Mouse (Mus musculus): ENCODE measurements around the gene Stpg1. TPM values are rescaled to one million over a fixed set of nuclear protein-coding genes. Genes with fewer than 3 reads are reported as not detected.

Stpg1 gene
- total RNA-seq, 2 experiments from 2014 or later: not detected

- intact Hi-C loops (cut with DNase I): no loop called here
- TF ChIP-seq CTCF (IDR thresholded peaks at IDR 0.05): no peak
- peak overlapping the region; percentile 8; the same call in 1 of the 2 replicates for H3K27ac ChIP-seq
- DNase-seq: peak; percentile 46
- peak overlapping the region; percentile 60 for H3K4me3 ChIP-seq
Observed at GRCm38 (mm10) chr4:135545080-135545511, 50.5 kb downstream of the Stpg1 start.

GRCm38 (mm10) chr4:135546008-135546407, 51.4 kb downstream of the Stpg1 start:
- intact Hi-C loops (cut with DNase I): no loop called here
- TF ChIP-seq CTCF (IDR thresholded peaks at IDR 0.05): no peak
- no peak for DNase-seq
- H3K27ac ChIP-seq: no peak overlapping the region
- no peak overlapping the region for H3K4me3 ChIP-seq

GRCm38 (mm10) chr4:135546793-135547192, 52.2 kb downstream of the Stpg1 start:
- DNase-seq: no peak
- no peak overlapping the region for H3K4me3 ChIP-seq
- no peak for TF ChIP-seq CTCF (IDR thresholded peaks at IDR 0.05)
- intact Hi-C loops (cut with DNase I): no loop called here
- no peak overlapping the region for H3K27ac ChIP-seq

GRCm38 (mm10) chr4:135547551-135547950, 53.0 kb downstream of the Stpg1 start:
- intact Hi-C loops (cut with DNase I): no loop called here
- H3K4me3 ChIP-seq: no peak overlapping the region
- H3K27ac ChIP-seq: no peak overlapping the region
- no peak for TF ChIP-seq CTCF (IDR thresholded peaks at IDR 0.05)
- DNase-seq: no peak

GRCm38 (mm10) chr4:135548108-135548507, 53.5 kb downstream of the Stpg1 start:
- DNase-seq: no peak
- Histone ChIP-seq H3K27ac (no peak overlapping the region), H3K4me3 (no peak overlapping the region)
- TF ChIP-seq CTCF (IDR thresholded peaks at IDR 0.05): no peak
- intact Hi-C loops (cut with DNase I): no loop called here

GRCm38 (mm10) chr4:135548521-135549077, 54.0 kb downstream of the Stpg1 start:
- intact Hi-C loops (cut with DNase I): no loop called here
- Histone ChIP-seq H3K4me3 (no peak overlapping the region), H3K27ac (no peak overlapping the region)
- no peak for DNase-seq
- TF ChIP-seq CTCF (IDR thresholded peaks at IDR 0.05): no peak

- intact Hi-C loops (cut with DNase I): no loop called here
- TF ChIP-seq CTCF (IDR thresholded peaks at IDR 0.05): no peak
- H3K27ac ChIP-seq: no peak overlapping the region
Observed at GRCm38 (mm10) chr4:135549323-135549722, 54.7 kb downstream of the Stpg1 start.

GRCm38 (mm10) chr4:135563794-135564193, 69.2 kb downstream of the Stpg1 start:
- no peak for DNase-seq
- TF ChIP-seq CTCF (IDR thresholded peaks at IDR 0.05): no peak
- Histone ChIP-seq H3K4me3 (no peak overlapping the region), H3K27ac (no peak overlapping the region)
- intact Hi-C loops (cut with DNase I): no loop called here

More at GRCm38 (mm10) chr4:135549323-135549722, 54.7 kb downstream of the Stpg1 start:
- DNase-seq: no peak
- no peak overlapping the region for H3K4me3 ChIP-seq

- no peak for TF ChIP-seq CTCF (IDR thresholded peaks at IDR 0.05)
- no peak for DNase-seq
Observed at GRCm38 (mm10) chr4:135565400-135565799, 70.8 kb downstream of the Stpg1 start.

GRCm38 (mm10) chr4:135567042-135567441, 72.5 kb downstream of the Stpg1 start:
- H3K4me3 ChIP-seq: no peak overlapping the region
- H3K27ac ChIP-seq: no peak overlapping the region
- intact Hi-C loops (cut with DNase I): no loop called here
- peak; percentile 22 for DNase-seq
- TF ChIP-seq CTCF (IDR thresholded peaks at IDR 0.05): no peak

More at GRCm38 (mm10) chr4:135565400-135565799, 70.8 kb downstream of the Stpg1 start:
- intact Hi-C loops (cut with DNase I): no loop called here
- Histone ChIP-seq H3K27ac (no peak overlapping the region), H3K4me3 (no peak overlapping the region)

- no peak for TF ChIP-seq CTCF (IDR thresholded peaks at IDR 0.05)
- Histone ChIP-seq H3K27ac (no peak overlapping the region), H3K4me3 (no peak overlapping the region)
- intact Hi-C loops (cut with DNase I): no loop called here
- peak; percentile 39 for DNase-seq
Observed at GRCm38 (mm10) chr4:135567484-135567883, 72.9 kb downstream of the Stpg1 start.

GRCm38 (mm10) chr4:135569201-135569600, 74.6 kb downstream of the Stpg1 start:
- H3K27ac ChIP-seq: no peak overlapping the region
- intact Hi-C loops (cut with DNase I): no loop called here

GRCm38 (mm10) chr4:135570152-135571036, 75.8 kb downstream of the Stpg1 start:
- intact Hi-C loops (cut with DNase I): no loop called here
- H3K4me3 ChIP-seq: peak overlapping the region; percentile 66
- no peak overlapping the region for H3K27ac ChIP-seq
- DNase-seq: peak; percentile 40
- no peak for TF ChIP-seq CTCF (IDR thresholded peaks at IDR 0.05)

More at GRCm38 (mm10) chr4:135569201-135569600, 74.6 kb downstream of the Stpg1 start:
- peak; percentile 19 for DNase-seq
- no peak overlapping the region for H3K4me3 ChIP-seq
- TF ChIP-seq CTCF (IDR thresholded peaks at IDR 0.05): no peak
